Mouse (Mus musculus): ENCODE data around the gene Ntm. TPM values are rescaled to one million over a fixed set of nuclear protein-coding genes. Genes with fewer than 3 reads are reported as not detected.

Gene Ntm
- total RNA-seq, 2 experiments from 2014 or later, result 132 to 134 TPM

GRCm38 (mm10) chr9:29523221-29523620 is 439.7 kb downstream of the Ntm start:
- DNase-seq (ENCODE audit: extremely low spot score in 1 of 2, low spot score in 1 of 2), result no peak

GRCm38 (mm10) chr9:29519181-29519580 is 443.8 kb downstream of the Ntm start:
- no peak for DNase-seq (ENCODE audit: extremely low spot score in 1 of 2, low spot score in 1 of 2)

- no peak for DNase-seq (ENCODE audit: extremely low spot score in 1 of 2, low spot score in 1 of 2)
Measured at GRCm38 (mm10) chr9:29516688-29517087, 446.3 kb downstream of the Ntm start.

GRCm38 (mm10) chr9:29514588-29515356 is 448.2 kb downstream of the Ntm start:
- no peak for DNase-seq (ENCODE audit: extremely low spot score in 1 of 2, low spot score in 1 of 2)

- no peak for DNase-seq (ENCODE audit: extremely low spot score in 1 of 2, low spot score in 1 of 2)
Measured at GRCm38 (mm10) chr9:29496002-29496401, 466.9 kb downstream of the Ntm start.

- no peak for DNase-seq (ENCODE audit: extremely low spot score in 1 of 2, low spot score in 1 of 2)
Measured at GRCm38 (mm10) chr9:29482272-29482671, 480.7 kb downstream of the Ntm start.

- no peak for DNase-seq (ENCODE audit: extremely low spot score in 1 of 2, low spot score in 1 of 2)
Measured at GRCm38 (mm10) chr9:29479051-29479450, 483.9 kb downstream of the Ntm start.

- no peak for DNase-seq (ENCODE audit: extremely low spot score in 1 of 2, low spot score in 1 of 2)
Measured at GRCm38 (mm10) chr9:29477219-29477618, 485.7 kb downstream of the Ntm start.

- no peak for DNase-seq (ENCODE audit: extremely low spot score in 1 of 2, low spot score in 1 of 2)
Measured at GRCm38 (mm10) chr9:29473418-29473817, 489.5 kb downstream of the Ntm start.

GRCm38 (mm10) chr9:29472226-29472625 is 490.7 kb downstream of the Ntm start:
- no peak for DNase-seq (ENCODE audit: extremely low spot score in 1 of 2, low spot score in 1 of 2)

GRCm38 (mm10) chr9:29464756-29465155 is 498.2 kb downstream of the Ntm start:
- no peak for DNase-seq (ENCODE audit: extremely low spot score in 1 of 2, low spot score in 1 of 2)

- DNase-seq (ENCODE audit: extremely low spot score in 1 of 2, low spot score in 1 of 2), result no peak
Measured at GRCm38 (mm10) chr9:29462970-29463593, 499.9 kb downstream of the Ntm start.

GRCm38 (mm10) chr9:29457976-29458572 is 504.9 kb downstream of the Ntm start:
- peak; percentile 53 to 78 for DNase-seq (ENCODE audit: extremely low spot score in 1 of 2, low spot score in 1 of 2)

GRCm38 (mm10) chr9:29456014-29456413 is 506.9 kb downstream of the Ntm start:
- no peak for DNase-seq (ENCODE audit: extremely low spot score in 1 of 2, low spot score in 1 of 2)

GRCm38 (mm10) chr9:29451232-29451631 is 511.7 kb downstream of the Ntm start:
- DNase-seq (ENCODE audit: extremely low spot score in 1 of 2, low spot score in 1 of 2), result no peak

GRCm38 (mm10) chr9:29444001-29444400 is 518.9 kb downstream of the Ntm start:
- DNase-seq (ENCODE audit: extremely low spot score in 1 of 2, low spot score in 1 of 2), result no peak

GRCm38 (mm10) chr9:29439401-29439800 is 523.5 kb downstream of the Ntm start:
- no peak for DNase-seq (ENCODE audit: extremely low spot score in 1 of 2, low spot score in 1 of 2)

GRCm38 (mm10) chr9:29434611-29435010 is 528.3 kb downstream of the Ntm start:
- DNase-seq (ENCODE audit: extremely low spot score in 1 of 2, low spot score in 1 of 2), result no peak

GRCm38 (mm10) chr9:29433910-29434309 is 529.0 kb downstream of the Ntm start:
- no peak for DNase-seq (ENCODE audit: extremely low spot score in 1 of 2, low spot score in 1 of 2)

- DNase-seq (ENCODE audit: extremely low spot score in 1 of 2, low spot score in 1 of 2), result no peak
Measured at GRCm38 (mm10) chr9:29433156-29433555, 529.8 kb downstream of the Ntm start.

GRCm38 (mm10) chr9:29431590-29431989 is 531.4 kb downstream of the Ntm start:
- no peak for DNase-seq (ENCODE audit: extremely low spot score in 1 of 2, low spot score in 1 of 2)

GRCm38 (mm10) chr9:29430189-29430588 is 532.8 kb downstream of the Ntm start:
- no peak for DNase-seq (ENCODE audit: extremely low spot score in 1 of 2, low spot score in 1 of 2)
